Mouse (Mus musculus) ES-Bruce4 (cell line): ENCODE measurements around the gene Mbl1.

ENCODE experiments used
- CTCF ChIP-seq: IDR thresholded peaks from one replicate; pipeline ENCODE4 v1.8.1; 2011; ENCODE audit warnings: low read depth, low read length
- POLR2A ChIP-seq: IDR thresholded peaks from one replicate; pipeline ENCODE4 v1.8.1; 2011; ENCODE audit warnings: low read length; ENCODE audit not compliant: insufficient read depth

DNA sequence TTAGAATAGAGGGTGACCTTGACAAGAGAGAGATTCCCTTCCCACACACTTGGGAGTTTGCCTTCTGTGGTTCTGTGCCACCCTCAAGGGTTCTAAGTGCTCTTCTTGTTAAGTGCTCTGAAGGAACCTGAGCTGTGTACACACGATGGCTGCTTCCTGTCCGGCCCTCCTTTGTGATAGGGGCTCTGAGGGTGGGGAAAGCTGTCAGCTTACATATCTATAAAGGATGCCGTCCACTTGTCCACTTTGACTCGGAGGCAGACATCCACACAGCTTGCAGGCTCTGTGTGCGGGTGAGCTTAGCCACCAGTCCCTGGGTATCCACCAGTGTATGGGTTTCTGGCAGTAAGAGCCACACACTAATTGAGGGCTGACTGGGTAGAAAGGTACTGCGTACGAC, 19.7 kb upstream of the Mbl1 start, which contains the start of gene Sftpa1:
- TF ChIP-seq POLR2A: no peak
- no peak for TF ChIP-seq CTCF
